Mouse (Mus musculus) cerebellum, adult 2 months (tissue): ENCODE measurements around the gene Cass4.

ENCODE experiments used
- CTCF ChIP-seq: fragments of 200-500 bp; IDR thresholded peaks from 2 replicates; pipeline ENCODE4 v1.5.1; 2011; ENCODE audit warnings: low read depth, mild to moderate bottlenecking, control low read depth, low read length, moderate library complexity, borderline replicate concordance; ENCODE audit not compliant: insufficient read depth
- POLR2A ChIP-seq: fragments of 200-500 bp; IDR thresholded peaks from 2 replicates; pipeline ENCODE4 v1.6.1; 2011; ENCODE audit warnings: low read length, control low read depth, borderline replicate concordance; ENCODE audit not compliant: insufficient read depth

DNA sequence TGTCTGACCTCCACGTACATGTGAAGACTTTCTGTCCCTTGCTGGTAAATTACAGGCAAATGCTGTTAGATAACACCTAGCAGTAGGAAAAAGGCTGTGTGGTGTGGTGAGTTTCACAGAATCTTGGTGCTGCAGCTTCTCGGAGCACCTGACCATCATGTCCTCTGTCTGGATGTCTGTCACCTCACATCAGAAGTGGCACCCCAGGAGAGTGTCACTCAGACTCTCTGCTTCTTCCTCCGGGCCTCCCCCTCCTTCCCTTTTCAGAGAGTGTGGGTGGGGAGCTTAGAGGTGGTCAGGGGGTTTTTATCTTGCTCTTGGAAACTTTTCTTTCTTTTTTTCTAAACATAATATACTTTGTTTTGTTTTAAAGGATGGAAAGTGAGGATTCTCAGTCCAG lies 11.4 kb downstream of the Cass4 start:
- TF ChIP-seq POLR2A (no peak), CTCF (no peak)
